Mouse (Mus musculus): ENCODE data around the gene Grm8. TPM values are rescaled to one million over a fixed set of nuclear protein-coding genes. Genes with fewer than 3 reads are reported as not detected.

The Grm8 gene
- polyA plus RNA-seq, 1 experiment from 2014 or later: not detected

- Histone ChIP-seq H3K4me2 (ENCODE audit: low read depth, low read length) (no peak overlapping the region), H3K36me3 (replicated peaks; ENCODE audit: insufficient read depth, low read length) (no peaks in the 10 kb centered on the region), H3K9me3 (ENCODE audit: low read length) (no peaks in the 10 kb centered on the region), H3K27me3 (ENCODE audit: insufficient read depth, low read length) (no peaks in the 10 kb centered on the region), H3K4me1 (ENCODE audit: insufficient read depth) (no peaks in the 10 kb centered on the region), H3K9ac (replicated peaks) (no peak overlapping the region), H3K4me3 (ENCODE audit: low read depth, low read length) (no peak overlapping the region), H3K27ac (ENCODE audit: low read depth) (no peak overlapping the region)
- DNase-seq (no peak), ATAC-seq (no peak)
- no peak for TF ChIP-seq CTCF (IDR thresholded peaks at IDR 0.05; ENCODE audit: low read depth)
- no peak for TF ChIP-seq EP300 (IDR thresholded peaks at IDR 0.05; ENCODE audit: low read depth)
Measured at GRCm38 (mm10) chr6:27240416-27240815, 894.6 kb downstream of the Grm8 start.

GRCm38 (mm10) chr6:27239968-27240367 is 895.0 kb downstream of the Grm8 start:
- Histone ChIP-seq H3K36me3 (replicated peaks; ENCODE audit: insufficient read depth, low read length) (no peaks in the 10 kb centered on the region), H3K27ac (ENCODE audit: low read depth) (no peak overlapping the region), H3K4me3 (ENCODE audit: low read depth, low read length) (no peak overlapping the region), H3K9me3 (ENCODE audit: low read length) (no peaks in the 10 kb centered on the region), H3K4me2 (ENCODE audit: low read depth, low read length) (no peak overlapping the region), H3K27me3 (ENCODE audit: insufficient read depth, low read length) (no peaks in the 10 kb centered on the region), H3K4me1 (ENCODE audit: insufficient read depth) (no peaks in the 10 kb centered on the region), H3K9ac (replicated peaks) (no peak overlapping the region)
- ATAC-seq (no peak), DNase-seq (no peak)
- TF ChIP-seq CTCF (IDR thresholded peaks at IDR 0.05; ENCODE audit: low read depth) (no peak), EP300 (IDR thresholded peaks at IDR 0.05; ENCODE audit: low read depth) (no peak)
- 57% methylated on average over 2 of the region's 2 CpGs for WGBS (ENCODE audit: insufficient replicate concordance)

MicroRNAs encoded within 50 kb of the gene (microRNA counts, 519-probe panel; counts per million panel counts)
- 4,226 counts per million, percentile 49 among the panel's probes with 10 or more counts for microRNA mmu-miR-592

Small RNA genes within 50 kb of the gene (microRNA-seq; reads per million reads assigned to microRNA genes)
- gene Mir592: 2.4 reads per million
